Mouse (Mus musculus): Measurements from ENCODE around the gene Camk1d. TPM values are rescaled to one million over a fixed set of nuclear protein-coding genes. Genes with fewer than 3 reads are reported as not detected.

The Camk1d gene
- total RNA-seq, 1 experiment, result 12.5 TPM

- Histone ChIP-seq H3K36me3 (ENCODE audit: control insufficient read depth, insufficient read depth, low read length, poor library complexity, severe bottlenecking) (no peaks in the 10 kb centered on the region), H3K27ac (ENCODE audit: insufficient read depth, low read depth, low read length, poor library complexity, severe bottlenecking) (no peak overlapping the region)
- TF ChIP-seq ZNF384 (IDR thresholded peaks at IDR 0.05; ENCODE audit: low read depth, low read length) (no peak), ZC3H11A (IDR thresholded peaks at IDR 0.05; ENCODE audit: borderline replicate concordance, low read depth, low read length) (no peak), MAFK (IDR thresholded peaks at IDR 0.05; ENCODE audit: insufficient read depth, low read depth, low read length) (no peak)
Measured at GRCm38 (mm10) chr2:5588329-5588982, 125.9 kb downstream of the Camk1d start.

GRCm38 (mm10) chr2:5584318-5585027 lies 129.8 kb downstream of the Camk1d start:
- peaks cover 0 to 1% of the 10 kb centered on the region in 2 experiments; a peak in 1 of 4 replicates for H3K4me1 ChIP-seq (ENCODE audit: control insufficient read depth in 2 of 2, insufficient read depth in 2 of 2, low read length in 2 of 2, poor library complexity in 1 of 2)
- no peak overlapping the region for H3K27ac ChIP-seq (ENCODE audit: insufficient read depth, low read depth, low read length, poor library complexity, severe bottlenecking)
- no peaks in the 10 kb centered on the region for H3K9me3 ChIP-seq (ENCODE audit: control insufficient read depth, insufficient read depth, low read depth, low read length)
- no peaks in the 10 kb centered on the region for H3K36me3 ChIP-seq (ENCODE audit: control insufficient read depth, insufficient read depth, low read length, poor library complexity, severe bottlenecking)
- H3K9ac ChIP-seq (ENCODE audit: insufficient read depth, low read depth, low read length, poor library complexity, severe bottlenecking), result no peak overlapping the region
- peak; percentile 63 for DNase-seq (ENCODE audit: low read depth, low spot score)
- no peak for TF ChIP-seq HCFC1 (IDR thresholded peaks at IDR 0.05; ENCODE audit: borderline replicate concordance, insufficient read depth, low read length)
- no peak for TF ChIP-seq CHD2 (IDR thresholded peaks at IDR 0.05; ENCODE audit: low read depth, low read length)
- no peak for TF ChIP-seq ZNF384 (IDR thresholded peaks at IDR 0.05; ENCODE audit: low read depth, low read length)
- no peak for TF ChIP-seq ZC3H11A (IDR thresholded peaks at IDR 0.05; ENCODE audit: borderline replicate concordance, low read depth, low read length)
- TF ChIP-seq MAFK (IDR thresholded peaks at IDR 0.05; ENCODE audit: insufficient read depth, low read depth, low read length), result no peak
- no peak overlapping the region for H3K4me3 ChIP-seq (ENCODE audit: insufficient read depth in 1 of 2, low read depth in 1 of 2, low read length in 2 of 2, poor library complexity in 1 of 2, severe bottlenecking in 1 of 2)
- in situ Hi-C loops (cut with MboI; ENCODE audit: low sequenced_read_pairs in 2 of 2, unreplicated experiment in 2 of 2), result no loop called here

More at GRCm38 (mm10) chr2:5588329-5588982, 125.9 kb downstream of the Camk1d start:
- Histone ChIP-seq H3K4me3 (ENCODE audit: insufficient read depth in 1 of 2, low read depth in 1 of 2, low read length in 2 of 2, poor library complexity in 1 of 2, severe bottlenecking in 1 of 2) (no peak overlapping the region), H3K4me1 (ENCODE audit: control insufficient read depth in 2 of 2, insufficient read depth in 2 of 2, low read length in 2 of 2, poor library complexity in 1 of 2) (peaks cover 1% of the 10 kb centered on the region in 2 experiments; a peak in 1 of 4 replicates), H3K9ac (ENCODE audit: insufficient read depth, low read depth, low read length, poor library complexity, severe bottlenecking) (no peak overlapping the region), H3K9me3 (ENCODE audit: control insufficient read depth, insufficient read depth, low read depth, low read length) (no peaks in the 10 kb centered on the region)
- in situ Hi-C loops (cut with MboI; ENCODE audit: low sequenced_read_pairs in 2 of 2, unreplicated experiment in 2 of 2), result no loop called here
- DNase-seq (ENCODE audit: low read depth, low spot score), result no peak

DNA sequence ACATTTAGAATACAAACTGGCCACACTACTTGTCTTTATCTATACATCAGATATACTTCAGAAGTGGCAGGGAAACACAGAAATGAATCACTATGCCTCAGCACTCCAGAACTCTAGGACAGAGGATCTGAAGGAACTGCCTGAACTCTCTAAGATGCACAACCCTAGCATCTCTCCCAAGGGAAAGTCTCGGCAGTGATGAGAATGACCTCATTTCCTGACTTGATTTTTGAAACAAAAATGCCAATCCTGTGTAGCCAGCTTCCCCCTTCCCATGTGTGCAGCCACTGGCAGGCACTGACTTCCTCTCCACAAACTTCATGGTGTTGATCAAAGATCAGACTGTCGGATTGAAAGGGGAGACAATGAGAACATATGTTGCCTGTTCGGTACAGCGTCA lies 134.9 kb downstream of the Camk1d start:
- no peak overlapping the region for H3K9ac ChIP-seq (ENCODE audit: insufficient read depth, low read depth, low read length, poor library complexity, severe bottlenecking)
- H3K9me3 ChIP-seq (ENCODE audit: control insufficient read depth, insufficient read depth, low read depth, low read length), result no peaks in the 10 kb centered on the region
- no peak overlapping the region for H3K27ac ChIP-seq (ENCODE audit: insufficient read depth, low read depth, low read length, poor library complexity, severe bottlenecking)
- no peak for TF ChIP-seq ZNF384 (IDR thresholded peaks at IDR 0.05; ENCODE audit: low read depth, low read length)
- TF ChIP-seq HCFC1 (IDR thresholded peaks at IDR 0.05; ENCODE audit: borderline replicate concordance, insufficient read depth, low read length), result no peak
- TF ChIP-seq MAFK (IDR thresholded peaks at IDR 0.05; ENCODE audit: insufficient read depth, low read depth, low read length), result no peak
- no peak for TF ChIP-seq CHD2 (IDR thresholded peaks at IDR 0.05; ENCODE audit: low read depth, low read length)
- TF ChIP-seq ZC3H11A (IDR thresholded peaks at IDR 0.05; ENCODE audit: borderline replicate concordance, low read depth, low read length), result no peak
- no peak overlapping the region for H3K4me3 ChIP-seq (ENCODE audit: insufficient read depth in 1 of 2, low read depth in 1 of 2, low read length in 2 of 2, poor library complexity in 1 of 2, severe bottlenecking in 1 of 2)
- H3K36me3 ChIP-seq (ENCODE audit: control insufficient read depth, insufficient read depth, low read length, poor library complexity, severe bottlenecking), result no peaks in the 10 kb centered on the region
- H3K4me1 ChIP-seq (ENCODE audit: control insufficient read depth in 2 of 2, insufficient read depth in 2 of 2, low read length in 2 of 2, poor library complexity in 1 of 2), result peaks cover 1 to 3% of the 10 kb centered on the region in 2 experiments; a peak in 1 of 4 replicates
- in situ Hi-C loops (cut with MboI; ENCODE audit: low sequenced_read_pairs in 2 of 2, unreplicated experiment in 2 of 2), result no loop called here
- DNase-seq (ENCODE audit: low read depth, low spot score), result no peak

DNA sequence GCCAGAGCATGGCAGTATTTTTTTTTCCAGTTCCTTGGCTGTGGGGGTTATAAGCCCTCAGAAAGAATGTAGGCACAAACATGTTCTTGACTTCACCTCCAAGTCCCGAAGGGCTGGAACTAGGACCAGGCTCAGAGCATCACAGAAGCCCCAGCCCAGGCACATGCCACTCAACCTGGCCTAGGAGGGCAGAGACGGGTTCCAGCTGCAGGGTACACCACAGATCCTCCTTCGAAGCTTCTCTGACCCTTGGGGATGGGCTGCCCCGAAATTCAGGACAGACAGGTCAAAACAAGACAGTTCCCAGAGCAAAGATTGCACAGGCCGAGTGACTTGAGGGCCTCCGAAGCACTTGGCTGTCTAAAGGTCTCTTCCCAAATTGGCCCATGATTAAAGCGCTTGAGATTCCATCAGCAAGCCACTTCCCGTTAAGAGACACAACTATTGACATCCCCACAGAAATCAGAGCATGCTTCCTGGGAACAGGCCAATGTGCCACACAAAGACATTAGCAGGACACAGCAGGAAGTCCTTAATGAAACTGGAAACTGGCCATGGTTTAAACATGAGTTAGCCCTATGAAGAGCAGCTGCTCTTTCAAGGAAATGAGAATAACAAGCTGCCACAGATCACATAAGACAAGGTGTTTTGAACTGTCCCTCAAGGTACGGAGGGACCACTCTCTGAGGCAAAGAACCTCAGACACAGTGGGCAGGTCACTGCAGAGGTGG lies 136.8 kb downstream of the Camk1d start:
- in situ Hi-C loops (cut with MboI; ENCODE audit: low sequenced_read_pairs in 2 of 2, unreplicated experiment in 2 of 2), result no loop called here

More for the DNA sequence above, 136.8 kb downstream of the Camk1d start:
- no peak for TF ChIP-seq ZC3H11A (IDR thresholded peaks at IDR 0.05; ENCODE audit: borderline replicate concordance, low read depth, low read length)
- TF ChIP-seq MAFK (IDR thresholded peaks at IDR 0.05; ENCODE audit: insufficient read depth, low read depth, low read length), result no peak
- no peak for TF ChIP-seq HCFC1 (IDR thresholded peaks at IDR 0.05; ENCODE audit: borderline replicate concordance, insufficient read depth, low read length)
- no peak for TF ChIP-seq ZNF384 (IDR thresholded peaks at IDR 0.05; ENCODE audit: low read depth, low read length)
- TF ChIP-seq CHD2 (IDR thresholded peaks at IDR 0.05; ENCODE audit: low read depth, low read length), result no peak
- Histone ChIP-seq H3K27ac (ENCODE audit: insufficient read depth, low read depth, low read length, poor library complexity, severe bottlenecking) (no peak overlapping the region), H3K9ac (ENCODE audit: insufficient read depth, low read depth, low read length, poor library complexity, severe bottlenecking) (no peak overlapping the region), H3K4me3 (ENCODE audit: insufficient read depth in 1 of 2, low read depth in 1 of 2, low read length in 2 of 2, poor library complexity in 1 of 2, severe bottlenecking in 1 of 2) (no peak overlapping the region), H3K4me1 (ENCODE audit: control insufficient read depth in 2 of 2, insufficient read depth in 2 of 2, low read length in 2 of 2, poor library complexity in 1 of 2) (0 out of 4 replicates have a peak, but pooled peaks cover 0 to 3% of the 10 kb centered on the region in 2 experiments), H3K36me3 (ENCODE audit: control insufficient read depth, insufficient read depth, low read length, poor library complexity, severe bottlenecking) (no peaks in the 10 kb centered on the region), H3K9me3 (ENCODE audit: control insufficient read depth, insufficient read depth, low read depth, low read length) (no peaks in the 10 kb centered on the region)
- no peak for DNase-seq (ENCODE audit: low read depth, low spot score)
